Mouse (Mus musculus) spleen, adult 2 months (tissue): Measurements from ENCODE around the gene Ercc1. TPM values are rescaled to one million over a fixed set of nuclear protein-coding genes. Genes with fewer than 3 reads are reported as not detected.
A peak's percentile ranks its signal among the peaks of the same experiment; 100 is the strongest.

Experiments used
- DNase-seq, 2 experiments: peaks; one replicate each; pipeline versions ENCODE4 v3.0.0 to v3.0.0-alpha.2; 2012 to 2021; ENCODE audit warnings: low spot score in 2 of 2, low read depth in 1 of 2
- H3K27ac ChIP-seq: fragments of 200-500 bp; 2 replicates; pipeline ENCODE4 v1.5.1; 2012; ENCODE audit warnings: low read length, inconsistent platforms; ENCODE audit not compliant: insufficient read depth
- H3K27me3 ChIP-seq: fragments of 200-500 bp; 2 replicates; pipeline ENCODE4 v1.6.1; 2012; ENCODE audit warnings: mild to moderate bottlenecking, moderate library complexity, low read length, inconsistent platforms; ENCODE audit not compliant: control insufficient read depth, insufficient read depth
- H3K36me3 ChIP-seq: fragments of 200-500 bp; 2 replicates; pipeline ENCODE4 v1.6.1; 2012; ENCODE audit warnings: mild to moderate bottlenecking, low read length, inconsistent platforms; ENCODE audit not compliant: control insufficient read depth, insufficient read depth
- H3K4me1 ChIP-seq: fragments of 200-500 bp; 2 replicates; pipeline ENCODE4 v1.6.1; 2011; ENCODE audit warnings: inconsistent platforms; ENCODE audit not compliant: control insufficient read depth, insufficient read depth, insufficient read length
- H3K4me3 ChIP-seq: fragments of 200-500 bp; 2 replicates; pipeline ENCODE4 v1.5.1; 2011; ENCODE audit warnings: mild to moderate bottlenecking, inconsistent platforms; ENCODE audit not compliant: insufficient read depth, insufficient read length; ENCODE audit errors: extremely low read depth
- CTCF ChIP-seq: fragments of 200-500 bp; IDR thresholded peaks from 2 replicates; pipeline ENCODE4 v1.5.1; 2011; ENCODE audit warnings: mild to moderate bottlenecking, inconsistent platforms; ENCODE audit not compliant: insufficient read depth, insufficient read length, insufficient replicate concordance; ENCODE audit errors: extremely low read depth
- POLR2A ChIP-seq: fragments of 200-500 bp; IDR thresholded peaks from 2 replicates; pipeline ENCODE4 v1.6.1; 2011; ENCODE audit warnings: low read depth, low read length, inconsistent platforms
- WGBS: fragments of 180-500 bp; shearing (Covaris S2); methylation state at CpG from one replicate; pipeline ENCODE4 v1.1.7; 2018; 5-methylcytosine and 5-hydroxymethylcytosine counted together
- polyA plus RNA-seq: library from polyadenylated mRNA; depleted of rRNA; stranded (reverse); fragments of >200 nt; gene quantifications from 2 replicates; pipeline ENCODE4 v1.2.3, GENCODE M21; 2012

Ercc1 gene
- polyA plus RNA-seq, 1 experiment, result 29.9 TPM

- no peak for DNase-seq
- Histone ChIP-seq H3K4me1 (no peaks in the 10 kb centered on the region), H3K27ac (no peak overlapping the region), H3K4me3 (no peak overlapping the region), H3K27me3 (no peaks in the 10 kb centered on the region), H3K36me3 (peaks cover 46% of the 10 kb centered on the region)
- no peak for TF ChIP-seq CTCF
- TF ChIP-seq POLR2A, result no peak
- 91% methylated on average over 8 of the region's 8 CpGs for WGBS
Observed at GRCm38 (mm10) chr7:19394484-19394883, 49.9 kb downstream of the Ercc1 start.

- TF ChIP-seq POLR2A, result no peak
- no peak for TF ChIP-seq CTCF
- H3K4me1 ChIP-seq, result peaks cover 13% of the 10 kb centered on the region
- peaks cover 8% of the 10 kb centered on the region for H3K27me3 ChIP-seq
- peaks cover 7% of the 10 kb centered on the region for H3K36me3 ChIP-seq
- no peak overlapping the region for H3K27ac ChIP-seq
- WGBS, result 12% methylated on average over 26 of the region's 27 CpGs
- DNase-seq, result peak in 1 of 2 experiments; percentile 28
- H3K4me3 ChIP-seq, result peak overlapping the region; percentile 16; the same call in 1 of the 2 replicates
Observed at GRCm38 (mm10) chr7:19399496-19400280, 55.1 kb downstream of the Ercc1 start.

- no peak for TF ChIP-seq POLR2A
- no peak for TF ChIP-seq CTCF
- DNase-seq, result no peak
Observed at GRCm38 (mm10) chr7:19400946-19401345, 56.4 kb downstream of the Ercc1 start.

GRCm38 (mm10) chr7:19402535-19403112, 58.0 kb downstream of the Ercc1 start:
- H3K36me3 ChIP-seq, result no peaks in the 10 kb centered on the region
- 88% methylated on average over 9 of the region's 9 CpGs for WGBS
- no peak overlapping the region for H3K4me3 ChIP-seq
- DNase-seq, result no peak
- TF ChIP-seq CTCF (no peak), POLR2A (no peak)
- H3K4me1 ChIP-seq, result peaks cover 16% of the 10 kb centered on the region
- H3K27ac ChIP-seq, result no peak overlapping the region
- H3K27me3 ChIP-seq, result peaks cover 8% of the 10 kb centered on the region

More at GRCm38 (mm10) chr7:19400946-19401345, 56.4 kb downstream of the Ercc1 start:
- H3K27ac ChIP-seq, result no peak overlapping the region
- H3K4me3 ChIP-seq, result no peak overlapping the region
- 85% methylated on average over 4 of the region's 4 CpGs for WGBS
- H3K27me3 ChIP-seq, result peaks cover 8% of the 10 kb centered on the region
- H3K4me1 ChIP-seq, result peaks cover 16% of the 10 kb centered on the region
- no peaks in the 10 kb centered on the region for H3K36me3 ChIP-seq

GRCm38 (mm10) chr7:19403731-19404296, 59.2 kb downstream of the Ercc1 start, which contains the start of gene Klc3:
Klc3 (minus strand) TSS chr7:19404104.
- Histone ChIP-seq H3K4me3 (peak within 1 kb of the TSS; percentile 53; the same call in 1 of the 2 replicates), H3K27ac (no peak within 1 kb of the TSS), H3K36me3 (no peaks in the 10 kb centered on the region), H3K4me1 (peaks cover 16% of the 10 kb centered on the region), H3K27me3 (peaks cover 8% of the 10 kb centered on the region)
- 1% methylated on average over 62 of the region's 62 CpGs for WGBS
- no peak for TF ChIP-seq CTCF
- no peak for TF ChIP-seq POLR2A
- DNase-seq, result peak; percentile 47 to 81

GRCm38 (mm10) chr7:19404476-19404875, 59.9 kb downstream of the Ercc1 start, which contains the start of gene Ckm:
Ckm (plus strand) TSS chr7:19404776.
- 53% methylated on average over 7 of the region's 7 CpGs for WGBS
- Histone ChIP-seq H3K27ac (no peak within 1 kb of the TSS), H3K27me3 (peaks cover 8% of the 10 kb centered on the region), H3K36me3 (no peaks in the 10 kb centered on the region), H3K4me1 (peaks cover 16% of the 10 kb centered on the region), H3K4me3 (peak within 1 kb of the TSS; percentile 53; the same call in 1 of the 2 replicates)
- no peak for DNase-seq
- TF ChIP-seq CTCF (no peak), POLR2A (no peak)
